Mouse (Mus musculus) brain, embryonic 14.5 days (tissue): ENCODE measurements around the gene Cort.

Experiments
- CTCF ChIP-seq: fragments of 200-500 bp; IDR thresholded peaks from 2 replicates; pipeline ENCODE4 v1.5.1; 2012; ENCODE audit warnings: inconsistent platforms, mild to moderate bottlenecking, moderate library complexity, borderline replicate concordance; ENCODE audit not compliant: insufficient read depth, insufficient read length; ENCODE audit errors: extremely low read depth
- POLR2A ChIP-seq: fragments of 200-500 bp; IDR thresholded peaks from 2 replicates; pipeline ENCODE4 v1.6.1; 2012; ENCODE audit warnings: mild to moderate bottlenecking, inconsistent platforms, borderline replicate concordance; ENCODE audit not compliant: poor library complexity, insufficient read depth, insufficient read length, severe bottlenecking; ENCODE audit errors: extremely low read depth

- TF ChIP-seq POLR2A (no peak), CTCF (no peak)
Measured at GRCm38 (mm10) chr4:149148084-149148483, 21.5 kb upstream of the Cort start.
